Mouse (Mus musculus): ENCODE measurements around the gene Nup188.

- no peak for TF ChIP-seq CTCF (IDR thresholded peaks at IDR 0.05; ENCODE audit: low read depth)
- no peak for TF ChIP-seq EP300 (IDR thresholded peaks at IDR 0.05; ENCODE audit: low read depth)
Observed at GRCm38 (mm10) chr2:30392577-30393369, 106.6 kb downstream of the Nup188 start.
